Mouse (Mus musculus): Measurements from ENCODE around the gene Btbd18. TPM values are rescaled to one million over a fixed set of nuclear protein-coding genes. Genes with fewer than 3 reads are reported as not detected.
"Not testable (repeated sequence)": the region's sequence is repeated elsewhere in the genome, so short reads cannot be mapped to it uniquely, and the experiment has no call there.

Gene Btbd18
- total and polyA plus RNA-seq, 2 experiments from 2014 or later, result 0.35 TPM; not detected in 1

DNA sequence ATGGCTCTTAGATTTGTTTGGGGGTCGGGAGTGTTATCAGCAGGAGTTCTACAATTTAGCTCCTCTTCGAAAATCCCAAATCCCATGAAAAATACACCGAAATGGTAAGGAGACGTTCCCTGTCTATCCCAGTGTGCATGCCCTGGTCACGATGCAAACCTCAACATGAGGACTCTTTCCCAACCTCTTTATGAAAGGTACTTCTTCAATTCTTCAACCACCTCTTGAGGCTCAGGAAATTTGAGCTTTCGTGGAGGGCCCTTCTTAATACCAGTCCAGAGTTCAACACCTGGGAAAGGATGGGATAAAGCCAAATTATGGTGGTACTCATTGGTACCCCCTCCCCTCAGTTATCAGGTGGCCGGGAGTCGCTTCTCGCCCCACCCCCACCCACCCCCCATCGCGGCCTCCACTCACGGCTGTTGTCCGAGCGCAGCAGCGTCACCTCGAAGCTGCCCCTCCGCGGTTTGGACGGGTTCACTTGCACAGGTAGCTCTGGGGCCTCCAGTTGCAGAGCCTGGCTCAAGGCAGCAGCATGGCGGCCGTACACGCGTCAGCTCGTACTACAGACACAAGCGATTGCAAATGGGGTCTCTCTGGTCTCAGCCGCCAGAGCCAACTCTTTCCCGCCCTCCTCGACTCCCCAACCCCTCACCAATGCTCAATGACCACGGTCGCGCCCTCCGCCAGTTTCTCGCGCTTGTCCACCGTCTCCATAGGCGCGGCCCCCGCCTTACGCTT lies 11.1 kb downstream of the Btbd18 start:
- H3K4me1 ChIP-seq (ENCODE audit: insufficient read depth, low read length), result no peaks in the 10 kb centered on the region
- ATAC-seq (ENCODE audit: low FRiP score) (peak; percentile 76), DNase-seq (ENCODE audit: low spot score) (peak; percentile 55)
- peak overlapping the region; percentile 77 for H3K4me3 ChIP-seq (ENCODE audit: low read depth, low read length)
- no peaks in the 10 kb centered on the region for H3K27me3 ChIP-seq (ENCODE audit: insufficient read depth, low read length)
- no peak for TF ChIP-seq CTCF (IDR thresholded peaks at IDR 0.05)
- H3K9me3 ChIP-seq (ENCODE audit: low read length), result no peaks in the 10 kb centered on the region
- H3K9ac ChIP-seq (replicated peaks; ENCODE audit: low read length, poor library complexity, severe bottlenecking), result peak overlapping the region; percentile 84
- peak overlapping the region; percentile 61 for H3K4me2 ChIP-seq (ENCODE audit: low read depth, low read length, poor library complexity, severe bottlenecking)
- H3K27ac ChIP-seq (ENCODE audit: low read depth, low read length), result peak overlapping the region; percentile 89
- WGBS, result 3% methylated on average over 38 of the region's 39 CpGs
- peaks cover 18% of the 10 kb centered on the region for H3K36me3 ChIP-seq (ENCODE audit: insufficient read depth, low read length)

- WGBS, result under 1% methylated on average over 20 of the region's 20 CpGs
- no peaks in the 10 kb centered on the region for H3K27me3 ChIP-seq (ENCODE audit: insufficient read depth, low read length)
- peak within 1 kb of the TSS; percentile 89 for H3K27ac ChIP-seq (ENCODE audit: low read depth, low read length)
- peak within 1 kb of the TSS; percentile 61 for H3K4me2 ChIP-seq (ENCODE audit: low read depth, low read length, poor library complexity, severe bottlenecking)
- peaks cover 22% of the 10 kb centered on the region for H3K36me3 ChIP-seq (ENCODE audit: insufficient read depth, low read length)
- DNase-seq (ENCODE audit: low spot score) (peak; percentile 98), ATAC-seq (ENCODE audit: low FRiP score) (peak; percentile 97)
- H3K9ac ChIP-seq (replicated peaks; ENCODE audit: low read length, poor library complexity, severe bottlenecking), result peak within 1 kb of the TSS; percentile 84
- no peaks in the 10 kb centered on the region for H3K9me3 ChIP-seq (ENCODE audit: low read length)
- no peak for TF ChIP-seq CTCF (IDR thresholded peaks at IDR 0.05)
- H3K4me1 ChIP-seq (ENCODE audit: insufficient read depth, low read length), result no peaks in the 10 kb centered on the region
- peak within 1 kb of the TSS; percentile 77 for H3K4me3 ChIP-seq (ENCODE audit: low read depth, low read length)
Measured at GRCm38 (mm10) chr2:84670569-84670933, 11.7 kb downstream of the Btbd18 start, which contains the start of gene Selenoh. Selenoh (minus strand) TSS chr2:84670770.

DNA sequence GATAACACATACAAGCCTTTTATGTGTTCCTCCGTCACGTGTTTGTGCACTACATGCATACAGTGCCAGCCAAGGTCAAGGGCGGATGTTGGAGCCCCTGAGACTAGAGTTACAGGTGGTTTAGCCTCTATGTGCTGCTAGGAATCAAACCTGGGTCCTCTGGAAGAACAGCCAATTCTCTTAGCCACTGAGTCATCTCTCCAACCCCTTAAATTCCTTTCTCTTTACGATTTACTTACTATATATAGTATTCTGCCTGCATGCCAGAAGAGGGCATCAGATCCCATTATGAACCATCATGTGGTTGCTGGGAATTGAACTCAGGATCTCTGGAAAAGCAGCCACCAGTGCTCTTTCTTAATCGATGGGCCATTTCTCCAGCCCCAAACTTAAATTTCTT lies 12.7 kb downstream of the Btbd18 start:
- not testable (repeated sequence) for DNase-seq (ENCODE audit: low spot score); H3K4me1 ChIP-seq (ENCODE audit: insufficient read depth, low read length); H3K4me3 ChIP-seq (ENCODE audit: low read depth, low read length); H3K9me3 ChIP-seq (ENCODE audit: low read length); H3K27me3 ChIP-seq (ENCODE audit: insufficient read depth, low read length); H3K9ac ChIP-seq (replicated peaks; ENCODE audit: low read length, poor library complexity, severe bottlenecking); ATAC-seq (ENCODE audit: low FRiP score); H3K27ac ChIP-seq (ENCODE audit: low read depth, low read length); H3K4me2 ChIP-seq (ENCODE audit: low read depth, low read length, poor library complexity, severe bottlenecking)
- 62% methylated on average over 4 of the region's 5 CpGs for WGBS
- H3K36me3 ChIP-seq (ENCODE audit: insufficient read depth, low read length), result peaks cover 22% of the 10 kb centered on the region

DNA sequence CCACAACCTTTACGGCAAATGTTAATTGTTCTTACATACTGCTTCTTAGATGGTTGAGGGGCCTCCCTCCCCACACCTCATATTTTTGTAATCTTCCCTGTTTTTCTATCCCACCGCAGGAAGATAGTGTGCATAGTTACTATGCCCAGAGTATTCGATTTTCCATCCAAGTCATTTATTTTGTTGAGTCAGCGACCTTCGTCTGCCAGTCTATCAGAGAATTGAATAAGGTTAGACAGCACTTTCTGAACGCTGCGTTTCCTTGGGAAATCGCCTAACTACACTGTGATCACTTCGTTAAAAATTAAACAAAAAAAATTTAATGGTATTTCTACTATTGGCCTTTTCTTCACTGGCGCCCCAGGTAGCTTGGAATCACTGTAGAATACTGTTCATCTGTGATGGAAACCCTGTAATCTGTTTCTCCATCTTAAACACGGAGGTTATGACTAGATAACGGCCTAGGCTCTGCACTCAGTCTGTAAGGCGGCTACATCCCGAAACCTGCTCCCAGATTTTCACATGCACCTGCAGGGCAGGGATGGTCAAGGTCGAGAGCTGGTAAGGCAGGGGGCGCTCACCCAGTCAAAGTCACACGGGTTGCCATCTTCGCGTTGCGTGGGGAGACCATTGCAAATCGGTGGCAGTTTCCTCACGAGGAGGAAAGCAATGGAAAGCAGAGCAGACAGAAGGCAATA lies 18.5 kb downstream of the Btbd18 start:
- H3K4me1 ChIP-seq (ENCODE audit: insufficient read depth, low read length), result peaks cover 9% of the 10 kb centered on the region; the same call in 1 of the 2 replicates
- WGBS, result 10% methylated on average over 22 of the region's 22 CpGs

GRCm38 (mm10) chr2:84677968-84678880 lies 19.3 kb downstream of the Btbd18 start, which contains the start of the genes Gm28635 and Med19:
Gm28635 (minus strand) TSS chr2:84678041.
Med19 (plus strand) TSS chr2:84678402.
- H3K36me3 ChIP-seq (ENCODE audit: insufficient read depth, low read length), result peaks cover 15% of the 10 kb centered on the region
- TF ChIP-seq CTCF (IDR thresholded peaks at IDR 0.05), result peak; percentile 1
- peak within 1 kb of the TSS; percentile 78 for H3K27ac ChIP-seq (ENCODE audit: low read depth, low read length)
- H3K9me3 ChIP-seq (ENCODE audit: low read length), result no peaks in the 10 kb centered on the region
- WGBS, result under 1% methylated on average over 44 of the region's 44 CpGs
- H3K4me3 ChIP-seq (ENCODE audit: low read depth, low read length), result peak within 1 kb of the TSS; percentile 97
- H3K9ac ChIP-seq (replicated peaks; ENCODE audit: low read length, poor library complexity, severe bottlenecking), result peak within 1 kb of the TSS; percentile 69
- no peaks in the 10 kb centered on the region for H3K27me3 ChIP-seq (ENCODE audit: insufficient read depth, low read length)
- H3K4me2 ChIP-seq (ENCODE audit: low read depth, low read length, poor library complexity, severe bottlenecking), result peak within 1 kb of the TSS; percentile 70
- H3K4me1 ChIP-seq (ENCODE audit: insufficient read depth, low read length), result peaks cover 9% of the 10 kb centered on the region; the same call in 1 of the 2 replicates
- ATAC-seq (ENCODE audit: low FRiP score) (peak; percentile 100), DNase-seq (ENCODE audit: low spot score) (peak; percentile 100)

More for the DNA sequence above, 18.5 kb downstream of the Btbd18 start:
- ATAC-seq (ENCODE audit: low FRiP score) (peak; percentile 75), DNase-seq (ENCODE audit: low spot score) (peak; percentile 62)
- H3K9ac ChIP-seq (replicated peaks; ENCODE audit: low read length, poor library complexity, severe bottlenecking), result peak overlapping the region; percentile 69
- H3K27me3 ChIP-seq (ENCODE audit: insufficient read depth, low read length), result no peaks in the 10 kb centered on the region
- peak overlapping the region; percentile 64 for H3K4me2 ChIP-seq (ENCODE audit: low read depth, low read length, poor library complexity, severe bottlenecking)
- H3K36me3 ChIP-seq (ENCODE audit: insufficient read depth, low read length), result peaks cover 21% of the 10 kb centered on the region
- peak overlapping the region; percentile 78 for H3K27ac ChIP-seq (ENCODE audit: low read depth, low read length)
- H3K4me3 ChIP-seq (ENCODE audit: low read depth, low read length), result peak overlapping the region; percentile 97
- peak; percentile 72 for TF ChIP-seq CTCF (IDR thresholded peaks at IDR 0.05)
- no peaks in the 10 kb centered on the region for H3K9me3 ChIP-seq (ENCODE audit: low read length)
